In the genomic region with DNA sequence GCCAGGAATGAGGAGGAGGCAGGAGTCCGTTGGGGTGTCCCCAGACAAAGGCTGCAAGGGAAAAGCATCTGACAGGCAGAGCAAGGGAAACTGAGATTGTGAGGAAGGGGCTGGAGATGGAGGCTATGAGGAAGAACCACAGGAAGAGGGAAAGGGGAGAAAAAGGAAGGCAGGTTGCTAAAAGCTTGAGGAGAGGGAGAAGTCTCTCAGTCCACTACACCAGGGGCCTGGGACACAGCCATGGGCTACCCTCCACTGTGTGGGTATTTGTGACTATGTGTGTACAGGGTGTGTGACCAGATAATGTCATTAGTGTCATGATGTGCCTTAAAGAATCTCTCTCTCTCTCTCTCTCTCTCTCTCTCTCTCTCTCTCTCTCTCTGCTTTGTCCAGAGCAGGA, we compare ENCODE assay signal across 9 mouse cellular contexts.
DNase-seq lines count a peak whose midpoint lies in the region; ATAC-seq lines count a peak whose summit lies in the region.
"Had no signal": no experiment of that assay in that cellular context is flagged by ENCODE, and none has a peak within 500 bp of the region (broad histone marks: within the 10 kb centered on the region; RNA-seq: fewer than 3 reads in every experiment).

No protein-coding gene starts in this region.

- H3K4me3 ChIP-seq in lung, embryonic 15.5 days, result no peak overlapping the region
- peak overlapping the region; percentile 24 for H3K4me3 ChIP-seq in forebrain, embryonic 16.5 days (replicated peaks; ENCODE audit: low read length)
- peak overlapping the region; percentile 39 for H3K4me3 ChIP-seq in limb, embryonic 13.5 days
- no peak overlapping the region for H3K4me3 ChIP-seq in neural tube, embryonic 15.5 days (replicated peaks)

- no peak overlapping the region for H3K27ac ChIP-seq in lung, embryonic 15.5 days
- H3K27ac ChIP-seq in forebrain, embryonic 16.5 days (ENCODE audit: low read length), result no peak overlapping the region
- H3K27ac ChIP-seq in limb, embryonic 13.5 days, result no peak overlapping the region
- H3K27ac ChIP-seq in neural tube, embryonic 15.5 days (replicated peaks), result peak overlapping the region; percentile 76

- no peak overlapping the region for H3K9ac ChIP-seq in lung, embryonic 15.5 days
- peak overlapping the region; percentile 35 for H3K9ac ChIP-seq in forebrain, embryonic 16.5 days (replicated peaks; ENCODE audit: low read depth, low read length)
- H3K9ac ChIP-seq in limb, embryonic 13.5 days, result no peak overlapping the region
- no peak overlapping the region for H3K9ac ChIP-seq in neural tube, embryonic 15.5 days (replicated peaks)

- ATAC-seq in lung, embryonic 15.5 days (ENCODE audit: borderline replicate concordance, extremely low read depth, low FRiP score, low TSS enrichment), result no peak
- ATAC-seq in forebrain, embryonic 16.5 days, result no peak
- 0 out of 2 replicates have a peak, but pooled peaks have one; percentile 11 for ATAC-seq in limb, embryonic 13.5 days (ENCODE audit: low FRiP score, low read depth)
- 0 out of 2 replicates have a peak, but pooled peaks have one; percentile 18 for ATAC-seq in neural tube, embryonic 15.5 days (ENCODE audit: low FRiP score)

- WGBS in lung, embryonic 15.5 days, result 0% methylated on average over 1 of the region's 1 CpGs
- WGBS in forebrain, embryonic 16.5 days, result 0% methylated on average over 1 of the region's 1 CpGs
- 0% methylated on average over 1 of the region's 1 CpGs for WGBS in limb, embryonic 13.5 days
- WGBS in neural tube, embryonic 15.5 days, result 0% methylated on average over 1 of the region's 1 CpGs

- H3K9me3 ChIP-seq in lung, embryonic 15.5 days, result no peaks in the 10 kb centered on the region
- no peaks in the 10 kb centered on the region for H3K9me3 ChIP-seq in forebrain, embryonic 16.5 days (ENCODE audit: control insufficient read depth, low read length)
- no peaks in the 10 kb centered on the region for H3K9me3 ChIP-seq in limb, embryonic 13.5 days
- no peaks in the 10 kb centered on the region for H3K9me3 ChIP-seq in neural tube, embryonic 15.5 days (replicated peaks)

- H3K4me1 ChIP-seq in lung, embryonic 15.5 days, result peaks cover 4% of the 10 kb centered on the region; the same call in 1 of the 2 replicates
- H3K4me1 ChIP-seq in forebrain, embryonic 16.5 days (replicated peaks; ENCODE audit: control insufficient read depth, insufficient read depth, low read length), result peaks cover 9% of the 10 kb centered on the region
- H3K4me1 ChIP-seq in limb, embryonic 13.5 days, result peaks cover 9% of the 10 kb centered on the region; the same call in 1 of the 2 replicates
- peaks cover 22% of the 10 kb centered on the region for H3K4me1 ChIP-seq in neural tube, embryonic 15.5 days

- DNase-seq in lung, postnatal 14 days, result no peak
- no peak for DNase-seq in right cerebral cortex, postnatal 25 days
- DNase-seq in cerebellum, adult 8-10 months, result no peak
- DNase-seq: cerebellum, adult 18-20 months; heart, postnatal 36 days had no signal

- peak overlapping the region; percentile 51; the same call in 1 of the 2 replicates for H3K4me2 ChIP-seq in lung, embryonic 15.5 days
- peak overlapping the region; percentile 51 for H3K4me2 ChIP-seq in forebrain, embryonic 16.5 days (ENCODE audit: low read length)
- peak overlapping the region; percentile 70 for H3K4me2 ChIP-seq in limb, embryonic 13.5 days (replicated peaks)
- H3K4me2 ChIP-seq in neural tube, embryonic 15.5 days, result peak overlapping the region; percentile 57

- H3K36me3 ChIP-seq in lung, embryonic 15.5 days, result no peaks in the 10 kb centered on the region
- no peaks in the 10 kb centered on the region for H3K36me3 ChIP-seq in forebrain, embryonic 16.5 days (ENCODE audit: control insufficient read depth, insufficient read depth)
- no peaks in the 10 kb centered on the region for H3K36me3 ChIP-seq in limb, embryonic 13.5 days
- H3K36me3 ChIP-seq in neural tube, embryonic 15.5 days, result no peaks in the 10 kb centered on the region

- peaks cover 57% of the 10 kb centered on the region for H3K27me3 ChIP-seq in lung, embryonic 15.5 days
- H3K27me3 ChIP-seq in forebrain, embryonic 16.5 days (replicated peaks; ENCODE audit: control insufficient read depth, insufficient read depth, low read length), result peaks cover 8% of the 10 kb centered on the region; the same call in 1 of the 2 replicates
- peaks cover 89% of the 10 kb centered on the region for H3K27me3 ChIP-seq in limb, embryonic 13.5 days
- peaks cover 14% of the 10 kb centered on the region for H3K27me3 ChIP-seq in neural tube, embryonic 15.5 days (replicated peaks)

Comparison
In these comparisons a context has a peak if more than half of its experiments do, and no peak if none do; other contexts are left out.
1. ATAC-seq: peak in limb, embryonic 13.5 days (single experiment) and neural tube, embryonic 15.5 days (single experiment); none in lung, embryonic 15.5 days (single experiment) and forebrain, embryonic 16.5 days (single experiment).
2. H3K4me3 ChIP-seq: peak in forebrain, embryonic 16.5 days (single experiment) and limb, embryonic 13.5 days (single experiment); none in lung, embryonic 15.5 days (single experiment) and neural tube, embryonic 15.5 days (single experiment).
3. Peak in every context shown above with its lines, with median percentiles within 50 percentile points of each other: H3K4me2 ChIP-seq.